Mouse (Mus musculus): Measurements from ENCODE around the gene Cfd.

GRCm38 (mm10) chr10:79889386-79889785 lies 1.3 kb upstream of the Cfd start:
- no peak for TF ChIP-seq CTCF (IDR thresholded peaks at IDR 0.05; ENCODE audit: low read depth)
- no peak for TF ChIP-seq EP300 (optimal IDR thresholded peaks at IDR 0.05)
